Mouse (Mus musculus): ENCODE measurements around the gene Ano5.

DNA sequence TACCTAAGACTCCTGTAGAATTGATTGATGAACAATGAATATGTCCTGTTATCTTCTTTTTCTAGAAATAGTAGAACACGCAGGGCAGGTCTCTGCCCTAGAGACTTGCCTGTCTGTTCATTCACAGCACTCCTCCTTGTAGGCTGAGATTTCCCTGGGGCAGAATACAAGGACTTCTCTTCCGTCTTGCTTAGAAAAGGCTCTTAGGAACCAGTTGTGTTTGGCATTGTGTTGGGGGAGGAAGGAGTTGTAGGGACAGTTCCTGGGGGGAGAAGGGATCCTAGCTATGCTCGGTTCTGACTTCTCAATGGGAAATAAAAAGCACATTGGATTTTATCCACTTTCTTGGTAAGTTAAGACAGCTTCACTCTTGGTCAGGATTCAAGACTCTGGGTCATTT lies 118.4 kb downstream of the Ano5 start:
- TF ChIP-seq CTCF (IDR thresholded peaks at IDR 0.05; ENCODE audit: low read depth, low read length), result no peak
- no peak for TF ChIP-seq POLR2A (IDR thresholded peaks at IDR 0.05; ENCODE audit: insufficient read depth, low read length)

Measured in ES-Bruce4 (cell line).